In genomic region chr17:73620049-73620448, GRCm38 (mm10) we compare ENCODE assay signal across 23 mouse cellular contexts.
"Had no signal": no experiment of that assay in that cellular context is flagged by ENCODE, and none has a peak within 500 bp of the region (broad histone marks: within the 10 kb centered on the region; RNA-seq: fewer than 3 reads in every experiment).

No protein-coding gene starts in this region.

- H3K9ac ChIP-seq: heart, embryonic 12.5 days; hindbrain, embryonic 12.5 days; hindbrain, embryonic 14.5 days; intestine, embryonic 15.5 days; limb, embryonic 13.5 days; limb, embryonic 15.5 days; liver, embryonic 12.5 days; liver, embryonic 14.5 days had no signal

- H3K4me3 ChIP-seq: gastrocnemius, adult 2 months; heart, embryonic 10.5 days; heart, embryonic 12.5 days; hindbrain, embryonic 10.5 days; hindbrain, embryonic 12.5 days; intestine, embryonic 15.5 days; limb, embryonic 13.5 days; limb, embryonic 15.5 days; liver, embryonic 12.5 days had no signal

- H3K4me1 ChIP-seq: heart, embryonic 10.5 days; heart, embryonic 12.5 days; hindbrain, embryonic 10.5 days; hindbrain, embryonic 12.5 days; intestine, embryonic 15.5 days; limb, embryonic 13.5 days; limb, embryonic 15.5 days; liver, embryonic 12.5 days had no signal

- DNase-seq: gastrocnemius, adult 2 months; gastrocnemius, postnatal 10 days; gastrocnemius, postnatal 25 days; heart, adult 18-20 months; heart, postnatal 10 days; heart, postnatal 4 days; layer of hippocampus, adult 9-11 months; layer of hippocampus, postnatal 36 days; left cerebral cortex, postnatal 4 days had no signal

- H3K27me3 ChIP-seq: heart, embryonic 12.5 days; hindbrain, embryonic 12.5 days; intestine, embryonic 15.5 days; limb, embryonic 15.5 days; liver, embryonic 12.5 days had no signal

- H3K9me3 ChIP-seq: heart, embryonic 10.5 days; heart, embryonic 12.5 days; hindbrain, embryonic 10.5 days; hindbrain, embryonic 12.5 days; intestine, embryonic 15.5 days; limb, embryonic 13.5 days; limb, embryonic 15.5 days; liver, embryonic 12.5 days had no signal

- H3K36me3 ChIP-seq: heart, embryonic 10.5 days; heart, embryonic 12.5 days; hindbrain, embryonic 10.5 days; hindbrain, embryonic 12.5 days; intestine, embryonic 15.5 days; limb, embryonic 13.5 days; limb, embryonic 15.5 days; liver, embryonic 12.5 days had no signal

- ATAC-seq: forebrain, embryonic 16.5 days; hindbrain, embryonic 16.5 days; inflammation-experienced regulatory T-cells, adult 6 months; intestine, embryonic 15.5 days; intestine, postnatal 0 days; liver, embryonic 12.5 days had no signal

- H3K27ac ChIP-seq: gastrocnemius, adult 2 months; heart, embryonic 10.5 days; hindbrain, embryonic 10.5 days; hindbrain, embryonic 14.5 days; intestine, embryonic 15.5 days; limb, embryonic 13.5 days; limb, embryonic 15.5 days; liver, embryonic 12.5 days; liver, embryonic 14.5 days had no signal

- H3K4me2 ChIP-seq: heart, embryonic 12.5 days; hindbrain, embryonic 12.5 days; hindbrain, embryonic 14.5 days; intestine, embryonic 15.5 days; limb, embryonic 13.5 days; limb, embryonic 15.5 days; liver, embryonic 12.5 days had no signal
